Mouse (Mus musculus) liver, adult 2 months (tissue): ENCODE results near the gene Unc13b.

ENCODE experiments used
- CTCF ChIP-seq: fragments of 200-500 bp; IDR thresholded peaks from 2 replicates; pipeline ENCODE4 v1.5.1; 2011; ENCODE audit warnings: low read depth, low read length, control low read depth
- POLR2A ChIP-seq: fragments of 200-500 bp; IDR thresholded peaks from 2 replicates; pipeline ENCODE4 v1.6.1; 2011; ENCODE audit warnings: low read length, control low read depth; ENCODE audit not compliant: insufficient read depth; ENCODE audit errors: extremely low read depth

GRCm38 (mm10) chr4:43078071-43078718 is 19.4 kb downstream of the Unc13b start:
- no peak for TF ChIP-seq CTCF
- TF ChIP-seq POLR2A: no peak
